8 mouse cellular contexts compared by ENCODE assay signal in the genomic region with DNA sequence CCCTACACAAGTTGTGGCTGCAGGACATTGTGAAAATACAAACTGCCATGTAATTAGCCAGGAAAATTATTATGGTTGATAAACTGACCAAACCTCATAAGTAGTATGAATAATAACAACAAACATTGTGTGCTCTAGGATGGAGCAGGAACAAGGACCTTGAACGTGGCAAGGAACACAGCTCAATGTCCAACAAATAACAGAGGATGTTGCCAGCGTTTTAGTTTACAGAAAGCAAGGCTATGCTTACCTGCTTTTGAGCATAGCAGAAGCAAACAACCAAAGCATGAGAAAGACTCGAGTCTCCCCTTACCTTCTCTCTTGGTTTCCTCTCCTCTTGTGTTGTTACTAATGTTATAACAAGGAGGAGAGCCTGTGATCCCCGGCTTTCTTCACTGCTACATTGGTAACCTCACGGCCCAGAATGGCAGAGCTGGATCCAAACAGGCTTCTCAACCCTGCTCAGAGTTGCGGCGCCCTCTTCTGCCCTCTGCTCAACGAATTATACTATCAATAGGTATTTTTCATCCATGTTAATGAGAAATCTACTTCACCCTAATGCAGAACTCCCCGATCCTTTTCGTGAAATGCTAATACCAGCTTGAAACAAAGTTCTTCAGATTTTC. TPM values are rescaled to one million over a fixed set of nuclear protein-coding genes. Genes with fewer than 3 reads are reported as not detected.
A peak's percentile ranks its signal among the peaks of the same experiment; 100 is the strongest.
DNase-seq lines count a peak whose midpoint lies in the region; ATAC-seq and TF ChIP-seq lines count a peak whose summit lies in the region.

No protein-coding gene starts in this region.

- no peak for TF ChIP-seq EP300 in stomach, postnatal 0 days (optimal IDR thresholded peaks at IDR 0.05)

- H3K4me2 ChIP-seq in liver, embryonic 13.5 days: peak overlapping the region; percentile 81
- peak overlapping the region; percentile 61 for H3K4me2 ChIP-seq in stomach, postnatal 0 days (replicated peaks; ENCODE audit: low read depth)

- ATAC-seq in liver, embryonic 13.5 days (ENCODE audit: low read depth): no peak
- no peak for ATAC-seq in stomach, postnatal 0 days (ENCODE audit: low FRiP score, low TSS enrichment)
- no peak for ATAC-seq in megakaryocyte-erythroid progenitor cell, adult 5-6 weeks (replicated peaks; ENCODE audit: low FRiP score, low TSS enrichment, poor library complexity, severe bottlenecking)

- peak; percentile 45 for TF ChIP-seq CTCF in stomach, postnatal 0 days (IDR thresholded peaks at IDR 0.05; ENCODE audit: low read depth)

- no peaks in the 10 kb centered on the region for H3K9me3 ChIP-seq in liver, embryonic 13.5 days (replicated peaks)
- no peaks in the 10 kb centered on the region for H3K9me3 ChIP-seq in stomach, postnatal 0 days (ENCODE audit: control insufficient read depth, low read length)

- DNase-seq in adrenal gland, postnatal 10 days: peak; percentile 44
- no peak for DNase-seq in adrenal gland, adult 8-10 months
- DNase-seq in A20 (ENCODE audit: low read depth, low spot score): peak; percentile 69
- DNase-seq in cerebellum, postnatal 14 days: peak; percentile 50 to 57
- peak; percentile 47 to 50 for DNase-seq in heart, postnatal 10 days
- no peak for DNase-seq in liver, embryonic 13.5 days
- no peak for DNase-seq in stomach, postnatal 0 days (ENCODE audit: low spot score)

- no peaks in the 10 kb centered on the region for H3K36me3 ChIP-seq in liver, embryonic 13.5 days
- H3K36me3 ChIP-seq in stomach, postnatal 0 days (ENCODE audit: control insufficient read depth, insufficient read depth, low read length): no peaks in the 10 kb centered on the region

- H3K9ac ChIP-seq in liver, embryonic 13.5 days: peak overlapping the region; percentile 74
- H3K9ac ChIP-seq in stomach, postnatal 0 days (ENCODE audit: low read length): peak overlapping the region; percentile 52

- peak overlapping the region; percentile 81 for H3K27ac ChIP-seq in liver, embryonic 13.5 days
- peak overlapping the region; percentile 89 for H3K27ac ChIP-seq in stomach, postnatal 0 days (replicated peaks)

- H3K4me1 ChIP-seq in liver, embryonic 13.5 days (replicated peaks): peaks cover 80% of the 10 kb centered on the region
- peaks cover 19% of the 10 kb centered on the region for H3K4me1 ChIP-seq in stomach, postnatal 0 days (replicated peaks; ENCODE audit: control insufficient read depth, insufficient read depth)

- intact Hi-C loops in heart, postnatal 10 days (cut with DNase I): no loop called here

- peak overlapping the region; percentile 96 for H3K4me3 ChIP-seq in liver, embryonic 13.5 days (replicated peaks)
- peak overlapping the region; percentile 96; the same call in 1 of the 2 replicates for H3K4me3 ChIP-seq in stomach, postnatal 0 days (ENCODE audit: low read depth, low read length)

- H3K27me3 ChIP-seq in liver, embryonic 13.5 days: no peaks in the 10 kb centered on the region
- H3K27me3 ChIP-seq in stomach, postnatal 0 days (ENCODE audit: control insufficient read depth, insufficient read depth, low read length): no peaks in the 10 kb centered on the region

- WGBS in liver, embryonic 13.5 days (ENCODE audit: insufficient replicate concordance): 14% methylated on average over 10 of the region's 10 CpGs
- 22% methylated on average over 10 of the region's 10 CpGs for WGBS in stomach, postnatal 0 days

RNA-seq across cellular contexts. Expression of gene Fam160b1, which starts 0.7 kb away (rescaled TPM):
- total RNA-seq in adrenal gland, postnatal 10 days (2021): 10 to 100 TPM; 20.4 to 23.5 TPM
- total RNA-seq in adrenal gland, adult 8-10 months (2022): 10 to 100 TPM; 20.8 to 26.1 (median 24.4) TPM
- total RNA-seq in heart, postnatal 10 days (2021): 10 to 100 TPM; 18.3 to 18.5 TPM
- 5.3 and 5.6 TPM in 2 replicates for polyA plus RNA-seq in liver, embryonic 13.5 days (2015; fragmentation: Nextera tagmentation; extraction: Ambion mirVana)
- polyA plus RNA-seq in stomach, postnatal 0 days (2015; fragmentation: Nextera tagmentation; extraction: Ambion mirVana): 7.6 and 8.3 TPM in 2 replicates
- 20.3 and 23.7 TPM in 2 replicates for total RNA-seq in megakaryocyte-erythroid progenitor cell, adult 5-6 weeks (2014; fragmentation: Nextera tagmentation)
- 9.7 and 14.6 TPM in 2 replicates for total RNA-seq in megakaryocyte-erythroid progenitor cell, adult 5-6 weeks (2017)

RNA-seq across cellular contexts. Expression of gene Ablim1, which starts 45.1 kb away (rescaled TPM):
- total RNA-seq in adrenal gland, postnatal 10 days (2021): 10 to 100 TPM; 83.6 to 94.5 TPM
- 10 to 100 TPM; 31.0 to 43.9 (median 33.1) TPM for total RNA-seq in adrenal gland, adult 8-10 months (2022)
- total RNA-seq in heart, postnatal 10 days (2021): 100 to 1,000 TPM; 397 to 585 TPM
- polyA plus RNA-seq in liver, embryonic 13.5 days (2015; fragmentation: Nextera tagmentation; extraction: Ambion mirVana): 4.8 and 6.2 TPM in 2 replicates
- polyA plus RNA-seq in stomach, postnatal 0 days (2015; fragmentation: Nextera tagmentation; extraction: Ambion mirVana): 61.8 and 62.0 TPM in 2 replicates
- 9.2 and 10.9 TPM in 2 replicates for total RNA-seq in megakaryocyte-erythroid progenitor cell, adult 5-6 weeks (2014; fragmentation: Nextera tagmentation)
- 1.5 and 6.3 TPM in 2 replicates for total RNA-seq in megakaryocyte-erythroid progenitor cell, adult 5-6 weeks (2017)

Comparison
In these comparisons a context has a peak if more than half of its experiments do, and no peak if none do; other contexts are left out.
1. DNase-seq: peak in adrenal gland, postnatal 10 days (single experiment), A20 (single experiment), cerebellum, postnatal 14 days (2 of 2) and heart, postnatal 10 days (2 of 2); none in adrenal gland, adult 8-10 months (single experiment), liver, embryonic 13.5 days (single experiment) and stomach, postnatal 0 days (single experiment).
2. RNA of gene Ablim1, which starts 45.1 kb away (total RNA-seq): 397 to 585 TPM in heart, postnatal 10 days; 83.6 to 94.5 TPM in adrenal gland, postnatal 10 days, 31.0 to 43.9 TPM in adrenal gland, adult 8-10 months and 1.5 to 10.9 TPM in megakaryocyte-erythroid progenitor cell, adult 5-6 weeks; every median in the first group is over 4 times any median in the second.